ENCODE assay signal across 9 mouse cellular contexts in the genomic region with DNA sequence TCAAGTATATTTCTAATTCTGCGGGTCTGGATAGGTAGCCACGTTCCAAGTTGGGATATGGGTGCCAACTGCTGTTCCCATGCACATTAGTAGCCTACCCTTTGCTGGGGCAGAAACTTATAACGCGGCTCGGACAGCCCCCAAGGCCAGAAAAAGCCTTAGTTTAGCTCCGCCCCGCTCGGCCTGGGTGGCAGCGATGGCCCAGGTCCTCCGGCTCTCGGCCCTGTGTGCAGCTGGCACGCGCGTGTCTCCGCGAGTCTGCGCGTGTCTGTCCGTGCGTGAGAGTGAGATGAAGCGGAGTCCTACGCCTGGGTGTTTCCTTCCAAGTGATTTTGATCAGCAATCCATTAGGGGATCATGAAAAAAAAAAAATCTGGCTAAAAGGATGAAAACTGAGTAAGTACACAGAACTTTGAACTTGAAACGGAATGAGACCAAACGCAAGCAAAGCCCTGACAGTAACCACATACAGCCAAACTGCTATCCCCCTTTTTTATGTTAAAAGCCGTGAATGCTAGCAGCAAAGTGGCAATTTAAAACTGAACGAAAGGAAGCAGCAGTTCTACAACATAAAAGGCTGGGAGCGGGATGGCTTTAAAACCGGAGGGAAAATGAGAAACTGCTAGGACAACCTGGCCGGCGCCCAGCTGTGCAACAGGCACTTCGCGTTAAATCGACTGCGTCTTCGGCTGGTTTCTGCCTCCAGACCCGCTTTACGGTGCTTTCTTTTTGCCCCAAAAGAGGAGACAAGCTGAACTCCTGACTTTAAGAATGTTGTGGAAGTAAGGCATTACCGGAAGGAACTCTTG. TPM values are rescaled to one million over a fixed set of nuclear protein-coding genes. Genes with fewer than 3 reads are reported as not detected.
DNase-seq lines count a peak whose midpoint lies in the region; ATAC-seq lines count a peak whose summit lies in the region.
"Had no signal": no experiment of that assay in that cellular context is flagged by ENCODE, and none has a peak within 500 bp of the region (broad histone marks: within the 10 kb centered on the region; RNA-seq: fewer than 3 reads in every experiment).

Gene Cped1, plus strand, starts transcription at position 185 of the 809 bp plus-strand sequence.

- under 1% methylated on average over 38 of the region's 38 CpGs for WGBS in liver, embryonic 16.5 days (ENCODE audit: insufficient replicate concordance)
- WGBS in neural tube, embryonic 12.5 days = 1% methylated on average over 38 of the region's 38 CpGs

- H3K4me2 ChIP-seq in liver, embryonic 16.5 days (ENCODE audit: low read depth, low read length) = peak within 1 kb of the TSS; percentile 60
- H3K4me2 ChIP-seq in neural tube, embryonic 12.5 days (replicated peaks) = peak within 1 kb of the TSS; percentile 72

- H3K4me3 ChIP-seq in liver, embryonic 16.5 days (ENCODE audit: low read depth, low read length) = peak within 1 kb of the TSS; percentile 47
- H3K4me3 ChIP-seq in neural tube, embryonic 12.5 days = peak within 1 kb of the TSS; percentile 33

- peak within 1 kb of the TSS; percentile 21 for H3K27ac ChIP-seq in liver, embryonic 16.5 days (ENCODE audit: low read length)
- no peak within 1 kb of the TSS for H3K27ac ChIP-seq in neural tube, embryonic 12.5 days

- H3K9ac ChIP-seq in liver, embryonic 16.5 days (ENCODE audit: low read depth, low read length) = peak within 1 kb of the TSS; percentile 32
- H3K9ac ChIP-seq in neural tube, embryonic 12.5 days = peak within 1 kb of the TSS; percentile 33

- peak; percentile 65 for ATAC-seq in frontal cortex, adult (ENCODE audit: low TSS enrichment)
- peak; percentile 29 for ATAC-seq in inflammation-experienced regulatory T-cells, adult 6 months
- ATAC-seq in liver, embryonic 16.5 days (ENCODE audit: low read depth) = peak; percentile 63
- peak; percentile 73 for ATAC-seq in neural tube, embryonic 12.5 days (ENCODE audit: low FRiP score, low read depth)

- intact Hi-C loops in gastrocnemius, postnatal 36 days (cut with DNase I) = loop anchor here (1.0 kb wide), 1 partner anchor 84 kb away; no protein-coding TSS in a partner anchor

- H3K27me3 ChIP-seq in liver, embryonic 16.5 days (ENCODE audit: control insufficient read depth, insufficient read depth, low read depth, low read length) = peaks cover 21% of the 10 kb centered on the region
- peaks cover 14% of the 10 kb centered on the region for H3K27me3 ChIP-seq in neural tube, embryonic 12.5 days (replicated peaks)

- no peaks in the 10 kb centered on the region for H3K36me3 ChIP-seq in liver, embryonic 16.5 days (ENCODE audit: control insufficient read depth, insufficient read depth)
- no peaks in the 10 kb centered on the region for H3K36me3 ChIP-seq in neural tube, embryonic 12.5 days
- H3K36me3 ChIP-seq: G1E had no signal

- no peak for DNase-seq in frontal cortex, postnatal 14 days (ENCODE audit: low spot score in 2 of 2)
- peak; percentile 46 to 57 for DNase-seq in cerebellum, postnatal 14 days
- DNase-seq in gastrocnemius, postnatal 36 days = peak; percentile 71 to 73
- DNase-seq in urinary bladder, postnatal 4 days (ENCODE audit: low spot score in 2 of 2) = peak; percentile 46 to 72

- H3K9me3 ChIP-seq in liver, embryonic 16.5 days (replicated peaks; ENCODE audit: control insufficient read depth, low read length) = no peaks in the 10 kb centered on the region
- no peaks in the 10 kb centered on the region for H3K9me3 ChIP-seq in neural tube, embryonic 12.5 days
- H3K9me3 ChIP-seq: G1E had no signal

- H3K4me1 ChIP-seq in liver, embryonic 16.5 days (ENCODE audit: control insufficient read depth, low read depth, low read length) = no peaks in the 10 kb centered on the region
- peaks cover 10% of the 10 kb centered on the region for H3K4me1 ChIP-seq in neural tube, embryonic 12.5 days

RNA-seq across cellular contexts. Expression of gene Cped1, which starts in this region (rescaled TPM):
- total RNA-seq in gastrocnemius, postnatal 36 days (2021) = 10 to 100 TPM; 19.0 to 22.7 TPM
- polyA plus RNA-seq in inflammation-experienced regulatory T-cells, adult 6 months (2017; shearing (Covaris generic)) = under 1 TPM in 2 of 3 experiments, not detected in 1; 0.08 to 0.16 TPM
- polyA plus RNA-seq in liver, embryonic 16.5 days (2015; fragmentation: Nextera tagmentation; extraction: Ambion mirVana) = 4.0 and 5.0 TPM in 2 replicates
- polyA plus RNA-seq in neural tube, embryonic 12.5 days (2016; fragmentation: Nextera tagmentation; extraction: Ambion mirVana) = 6.5 and 8.0 TPM in 2 replicates
- polyA plus RNA-seq: G1E had no signal

Comparison
In these comparisons a context has a peak if more than half of its experiments do, and no peak if none do; other contexts are left out.
1. Peak in ATAC-seq in inflammation-experienced regulatory T-cells, adult 6 months; RNA of the gene not detected or under 1 TPM.
2. DNase-seq: peak in cerebellum, postnatal 14 days (2 of 2), gastrocnemius, postnatal 36 days (2 of 2) and urinary bladder, postnatal 4 days (2 of 2); none in frontal cortex, postnatal 14 days (0 of 2).
3. Peak in every context shown above with its lines, with median percentiles within 50 percentile points of each other: ATAC-seq.